Mouse (Mus musculus): Measurements from ENCODE around the gene Adgrb3. TPM values are rescaled to one million over a fixed set of nuclear protein-coding genes. Genes with fewer than 3 reads are reported as not detected.
"Not testable (repeated sequence)": the region's sequence is repeated elsewhere in the genome, so short reads cannot be mapped to it uniquely, and the experiment has no call there.

Adgrb3 gene
- total and polyA plus RNA-seq, 2 experiments: not detected

DNA sequence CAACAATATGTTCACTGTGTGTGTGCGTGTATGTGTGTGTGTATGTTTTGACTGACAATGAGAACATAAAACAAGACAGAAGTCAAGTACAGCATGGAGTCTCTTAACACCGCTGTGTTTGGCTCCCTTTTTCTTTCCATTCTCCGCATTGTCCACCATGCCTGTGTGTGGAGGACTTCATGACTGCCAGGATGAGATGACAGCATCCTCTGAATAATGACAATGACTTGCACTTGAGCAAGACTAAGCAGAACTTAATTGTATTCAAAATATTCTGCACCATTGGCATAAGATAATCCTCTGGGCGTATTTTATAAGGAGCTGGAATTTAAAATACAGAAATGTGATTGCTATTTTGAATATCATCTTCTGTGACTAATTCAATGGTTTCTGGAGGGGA lies 326.0 kb downstream of the Adgrb3 start:
- H3K27me3 ChIP-seq (ENCODE audit: control insufficient read depth, insufficient read depth, low read length): 0 out of 2 replicates have a peak, but pooled peaks cover 3% of the 10 kb centered on the region
- H3K79me2 ChIP-seq (ENCODE audit: control insufficient read depth, insufficient read depth, low read length): no peaks in the 10 kb centered on the region
- H3K4me1 ChIP-seq (ENCODE audit: control insufficient read depth, insufficient read depth, low read length): no peaks in the 10 kb centered on the region
- DNase-seq (ENCODE audit: extremely low read depth, low read depth, low spot score): no peak
- H3K27ac ChIP-seq (replicated peaks; ENCODE audit: insufficient read depth, low read depth, low read length): no peak overlapping the region
- WGBS: 86% methylated on average over 4 of the region's 4 CpGs
- no peak overlapping the region for H3K4me3 ChIP-seq (ENCODE audit: insufficient read depth, low read depth, low read length)
- no peaks in the 10 kb centered on the region for H3K36me3 ChIP-seq (ENCODE audit: control insufficient read depth, insufficient read depth, low read length)
- TF ChIP-seq POLR2A (IDR thresholded peaks at IDR 0.05; ENCODE audit: extremely low read depth, insufficient read depth, low read length) (no peak), CTCF (IDR thresholded peaks at IDR 0.05; ENCODE audit: low read depth, low read length) (no peak)
- no peak overlapping the region for H3K9ac ChIP-seq (ENCODE audit: low read depth, low read length)

DNA sequence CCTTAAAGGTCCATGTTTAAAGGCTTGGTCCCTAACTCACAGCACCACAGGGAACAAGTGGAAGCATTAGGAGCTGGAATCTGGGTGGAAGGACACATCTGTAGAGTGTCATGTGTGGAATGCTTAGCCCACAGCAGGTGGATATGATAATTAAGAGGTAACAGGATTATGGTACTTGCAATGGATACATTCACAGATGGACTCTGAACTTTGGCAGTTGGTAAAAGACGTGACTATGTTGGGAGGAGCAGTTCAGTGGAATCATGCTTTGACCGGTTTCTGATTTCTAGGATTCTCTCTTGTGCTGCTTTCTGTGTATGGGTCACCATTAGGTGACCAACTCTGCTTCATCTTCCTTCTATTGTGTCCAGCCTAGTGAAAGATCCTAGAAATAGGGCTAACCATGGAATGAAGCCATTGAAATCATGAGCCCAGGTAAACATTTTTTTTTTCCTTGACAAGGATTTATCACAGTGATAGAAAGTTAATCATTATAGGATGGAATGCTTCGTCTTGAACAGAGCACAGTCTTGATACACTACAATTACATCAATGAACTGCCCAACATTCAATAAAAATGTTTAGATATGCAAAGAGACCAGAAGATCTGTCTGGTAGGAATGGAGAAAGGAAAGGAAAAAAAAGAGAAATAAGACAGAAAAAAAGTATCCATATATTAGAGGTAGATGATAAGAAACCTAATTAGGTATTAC lies 334.1 kb downstream of the Adgrb3 start:
- WGBS: 62% methylated on average over 3 of the region's 3 CpGs
- Histone ChIP-seq H3K4me1 (ENCODE audit: control insufficient read depth, insufficient read depth, low read length) (no peaks in the 10 kb centered on the region), H3K79me2 (ENCODE audit: control insufficient read depth, insufficient read depth, low read length) (no peaks in the 10 kb centered on the region), H3K9ac (ENCODE audit: low read depth, low read length) (no peak overlapping the region), H3K4me3 (ENCODE audit: insufficient read depth, low read depth, low read length) (no peak overlapping the region), H3K27me3 (ENCODE audit: control insufficient read depth, insufficient read depth, low read length) (no peaks in the 10 kb centered on the region), H3K36me3 (ENCODE audit: control insufficient read depth, insufficient read depth, low read length) (no peaks in the 10 kb centered on the region), H3K27ac (replicated peaks; ENCODE audit: insufficient read depth, low read depth, low read length) (no peak overlapping the region)
- DNase-seq (ENCODE audit: extremely low read depth, low read depth, low spot score): no peak
- TF ChIP-seq POLR2A (IDR thresholded peaks at IDR 0.05; ENCODE audit: extremely low read depth, insufficient read depth, low read length): no peak
- TF ChIP-seq CTCF (IDR thresholded peaks at IDR 0.05; ENCODE audit: low read depth, low read length): no peak

DNA sequence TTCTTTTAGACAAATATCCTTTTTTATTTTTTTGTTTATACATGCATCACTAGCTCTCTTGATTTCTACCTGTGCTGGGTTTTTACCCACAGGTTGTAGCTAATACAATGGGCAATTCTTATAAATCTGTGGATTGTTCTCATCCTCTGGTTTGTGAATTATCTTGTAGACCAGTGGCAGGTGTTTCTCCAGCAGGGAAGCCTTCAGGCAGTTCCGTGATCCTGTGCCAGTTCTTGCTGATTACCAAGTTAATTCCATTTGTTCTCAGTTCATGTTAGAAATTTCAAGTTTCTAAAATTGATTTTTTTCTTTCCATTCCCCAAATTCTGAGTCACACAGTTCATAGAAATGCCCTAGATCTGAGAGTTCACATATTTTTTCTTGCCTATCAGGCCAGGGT lies 338.0 kb downstream of the Adgrb3 start:
- H3K27ac ChIP-seq (replicated peaks; ENCODE audit: insufficient read depth, low read depth, low read length): no peak overlapping the region
- WGBS: 57% methylated on average over 1 of the region's 1 CpGs
- no peak for DNase-seq (ENCODE audit: extremely low read depth, low read depth, low spot score)

DNA sequence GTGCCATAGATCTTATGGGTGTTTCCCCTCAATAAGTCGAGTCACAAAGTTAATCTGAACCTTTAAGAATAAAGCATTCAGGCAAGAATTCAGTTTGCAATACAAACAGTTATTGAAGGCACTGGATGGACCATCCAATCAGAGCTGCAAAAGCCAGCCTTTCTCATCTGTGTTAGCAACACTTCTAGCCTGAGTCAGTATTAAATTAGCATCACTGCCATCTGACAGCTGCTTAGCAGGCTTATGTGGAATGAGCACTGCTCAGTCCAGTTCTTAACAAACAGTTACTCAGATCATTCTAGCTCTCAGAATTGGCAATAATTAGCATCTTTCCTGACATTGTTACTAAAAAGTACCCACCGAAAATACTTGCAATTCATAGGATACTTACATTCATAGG lies 339.3 kb downstream of the Adgrb3 start:
- TF ChIP-seq POLR2A (IDR thresholded peaks at IDR 0.05; ENCODE audit: extremely low read depth, insufficient read depth, low read length) (no peak), CTCF (IDR thresholded peaks at IDR 0.05; ENCODE audit: low read depth, low read length) (no peak)
- Histone ChIP-seq H3K4me1 (ENCODE audit: control insufficient read depth, insufficient read depth, low read length) (no peaks in the 10 kb centered on the region), H3K36me3 (ENCODE audit: control insufficient read depth, insufficient read depth, low read length) (no peaks in the 10 kb centered on the region), H3K27me3 (ENCODE audit: control insufficient read depth, insufficient read depth, low read length) (no peaks in the 10 kb centered on the region), H3K4me3 (ENCODE audit: insufficient read depth, low read depth, low read length) (no peak overlapping the region), H3K9ac (ENCODE audit: low read depth, low read length) (no peak overlapping the region), H3K27ac (replicated peaks; ENCODE audit: insufficient read depth, low read depth, low read length) (no peak overlapping the region), H3K79me2 (ENCODE audit: control insufficient read depth, insufficient read depth, low read length) (no peaks in the 10 kb centered on the region)
- no peak for DNase-seq (ENCODE audit: extremely low read depth, low read depth, low spot score)
- WGBS: 54% methylated on average over 2 of the region's 2 CpGs

More for the DNA sequence above, 338.0 kb downstream of the Adgrb3 start:
- no peaks in the 10 kb centered on the region for H3K36me3 ChIP-seq (ENCODE audit: control insufficient read depth, insufficient read depth, low read length)
- H3K79me2 ChIP-seq (ENCODE audit: control insufficient read depth, insufficient read depth, low read length): no peaks in the 10 kb centered on the region
- no peak overlapping the region for H3K9ac ChIP-seq (ENCODE audit: low read depth, low read length)
- H3K4me1 ChIP-seq (ENCODE audit: control insufficient read depth, insufficient read depth, low read length): no peaks in the 10 kb centered on the region
- H3K27me3 ChIP-seq (ENCODE audit: control insufficient read depth, insufficient read depth, low read length): no peaks in the 10 kb centered on the region
- TF ChIP-seq POLR2A (IDR thresholded peaks at IDR 0.05; ENCODE audit: extremely low read depth, insufficient read depth, low read length): no peak
- no peak for TF ChIP-seq CTCF (IDR thresholded peaks at IDR 0.05; ENCODE audit: low read depth, low read length)
- H3K4me3 ChIP-seq (ENCODE audit: insufficient read depth, low read depth, low read length): no peak overlapping the region

DNA sequence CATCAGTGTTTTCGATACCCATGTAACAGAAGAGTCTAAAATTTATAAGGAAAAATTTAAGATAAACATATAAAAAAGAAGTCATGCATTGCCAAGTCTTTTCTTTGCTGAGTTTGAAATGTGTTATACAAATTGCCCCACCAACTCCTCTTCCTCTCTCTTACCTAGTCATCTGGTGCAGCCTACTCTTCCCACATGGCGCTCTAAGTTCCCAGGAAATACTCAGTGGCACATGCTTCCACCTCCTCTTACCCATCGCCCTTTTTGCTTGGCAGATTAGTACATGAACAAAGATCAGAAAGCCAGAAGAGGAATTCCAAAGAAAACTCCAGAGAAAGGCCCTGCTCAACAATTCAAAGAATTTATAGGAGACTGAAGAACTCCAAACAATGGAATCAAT lies 353.8 kb downstream of the Adgrb3 start:
- WGBS: 78% methylated on average over 3 of the region's 3 CpGs
- DNase-seq (ENCODE audit: extremely low read depth, low read depth, low spot score): no peak
- Histone ChIP-seq H3K27ac (replicated peaks; ENCODE audit: insufficient read depth, low read depth, low read length) (no peak overlapping the region), H3K27me3 (ENCODE audit: control insufficient read depth, insufficient read depth, low read length) (no peaks in the 10 kb centered on the region), H3K36me3 (ENCODE audit: control insufficient read depth, insufficient read depth, low read length) (no peaks in the 10 kb centered on the region), H3K4me3 (ENCODE audit: insufficient read depth, low read depth, low read length) (no peak overlapping the region), H3K4me1 (ENCODE audit: control insufficient read depth, insufficient read depth, low read length) (no peaks in the 10 kb centered on the region), H3K79me2 (ENCODE audit: control insufficient read depth, insufficient read depth, low read length) (no peaks in the 10 kb centered on the region), H3K9ac (ENCODE audit: low read depth, low read length) (no peak overlapping the region)
- TF ChIP-seq CTCF (IDR thresholded peaks at IDR 0.05; ENCODE audit: low read depth, low read length) (no peak), POLR2A (IDR thresholded peaks at IDR 0.05; ENCODE audit: extremely low read depth, insufficient read depth, low read length) (no peak)

DNA sequence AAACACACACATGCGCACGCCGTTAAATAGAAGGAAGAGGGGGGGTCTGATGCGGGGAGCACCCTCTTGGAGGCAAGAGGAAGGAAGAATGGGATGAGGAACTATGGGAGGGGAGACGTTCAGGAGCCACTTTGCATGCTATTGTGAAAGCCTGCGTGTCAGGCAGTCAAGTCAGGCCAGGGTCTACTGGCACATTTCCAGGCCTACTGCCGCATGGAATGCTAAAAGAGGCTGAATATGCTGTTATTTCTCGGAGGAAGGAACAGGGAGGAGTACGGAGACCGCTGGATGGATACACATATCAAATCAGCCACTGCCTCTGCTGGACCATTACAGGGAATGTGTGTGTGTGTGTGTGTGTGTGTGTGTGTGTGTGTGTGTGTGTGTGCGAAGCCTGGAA lies 355.0 kb downstream of the Adgrb3 start:
- 79% methylated on average over 11 of the region's 11 CpGs for whole genome bisulfite sequencing
- Histone ChIP-seq H3K9ac (ENCODE audit: low read depth, low read length) (no peak overlapping the region), H3K4me1 (ENCODE audit: control insufficient read depth, insufficient read depth, low read length) (no peaks in the 10 kb centered on the region), H3K4me3 (ENCODE audit: insufficient read depth, low read depth, low read length) (no peak overlapping the region), H3K79me2 (ENCODE audit: control insufficient read depth, insufficient read depth, low read length) (no peaks in the 10 kb centered on the region), H3K27ac (replicated peaks; ENCODE audit: insufficient read depth, low read depth, low read length) (no peak overlapping the region), H3K36me3 (ENCODE audit: control insufficient read depth, insufficient read depth, low read length) (no peaks in the 10 kb centered on the region), H3K27me3 (ENCODE audit: control insufficient read depth, insufficient read depth, low read length) (no peaks in the 10 kb centered on the region)
- DNase-seq (ENCODE audit: extremely low read depth, low read depth, low spot score): no peak
- no peak for TF ChIP-seq POLR2A (IDR thresholded peaks at IDR 0.05; ENCODE audit: extremely low read depth, insufficient read depth, low read length)

DNA sequence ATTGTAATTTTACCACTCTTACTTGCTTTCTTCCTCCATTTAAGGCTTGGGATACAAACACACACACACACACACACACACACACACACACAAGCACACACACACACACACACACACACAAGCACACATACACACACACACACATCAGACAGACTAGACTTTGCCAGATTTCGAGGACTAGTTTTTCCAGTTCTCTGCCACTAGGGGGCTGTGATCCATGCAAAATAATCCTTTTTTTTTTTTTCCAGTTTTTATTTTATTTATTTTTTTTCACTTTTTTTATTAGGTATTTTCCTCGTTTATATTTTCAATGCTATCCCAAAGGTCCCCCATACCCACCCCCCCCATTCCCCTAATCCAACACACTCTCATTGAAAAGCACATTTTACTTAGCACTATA lies 357.9 kb downstream of the Adgrb3 start:
- H3K4me3 ChIP-seq (ENCODE audit: insufficient read depth, low read depth, low read length); DNase-seq (ENCODE audit: extremely low read depth, low read depth, low spot score); H3K79me2 ChIP-seq (ENCODE audit: control insufficient read depth, insufficient read depth, low read length); H3K4me1 ChIP-seq (ENCODE audit: control insufficient read depth, insufficient read depth, low read length); H3K36me3 ChIP-seq (ENCODE audit: control insufficient read depth, insufficient read depth, low read length); H3K9ac ChIP-seq (ENCODE audit: low read depth, low read length); H3K27ac ChIP-seq (replicated peaks; ENCODE audit: insufficient read depth, low read depth, low read length); H3K27me3 ChIP-seq (ENCODE audit: control insufficient read depth, insufficient read depth, low read length): not testable (repeated sequence)
- 43% methylated on average over 2 of the region's 2 CpGs for WGBS
